ENCODE assay signal across 10 mouse cellular contexts in the genomic region with DNA sequence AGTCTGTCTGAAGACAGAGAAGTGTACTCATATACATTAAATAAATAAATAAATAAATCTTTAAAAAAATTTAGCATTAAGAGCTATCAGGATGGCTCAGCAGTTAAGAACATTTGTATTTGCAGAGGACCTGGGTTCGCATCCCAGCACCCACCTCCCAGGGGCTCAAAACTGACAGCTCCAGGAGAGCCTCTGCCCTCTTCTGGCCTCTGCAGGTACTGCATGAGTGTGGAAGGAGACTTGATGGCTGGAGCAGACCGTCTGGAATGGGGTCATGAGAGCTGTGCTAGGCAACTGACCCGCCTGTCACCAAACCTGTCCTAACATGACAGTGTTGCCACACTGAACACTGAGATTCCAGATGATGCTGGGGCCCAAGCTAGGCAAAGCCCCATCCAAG.
DNase-seq lines count a peak whose midpoint lies in the region; ATAC-seq and TF ChIP-seq lines count a peak whose summit lies in the region.
"Had no signal": no experiment of that assay in that cellular context is flagged by ENCODE, and none has a peak within 500 bp of the region (broad histone marks: within the 10 kb centered on the region; RNA-seq: fewer than 3 reads in every experiment).

No protein-coding gene starts in this region.

- no peak overlapping the region for H3K27ac ChIP-seq in cerebellum, adult 2 months (ENCODE audit: insufficient read depth, low read length)
- H3K27ac ChIP-seq in limb, embryonic 11.5 days (replicated peaks; ENCODE audit: low read depth, low read length) = no peak overlapping the region
- H3K27ac ChIP-seq in limb, embryonic 10.5 days = no peak overlapping the region
- H3K27ac ChIP-seq: neural tube, embryonic 13.5 days had no signal

- no peak for TF ChIP-seq POLR2A in cerebellum, adult 2 months (IDR thresholded peaks at IDR 0.05; ENCODE audit: borderline replicate concordance, insufficient read depth, low read length)

- H3K27me3 ChIP-seq in cerebellum, adult 2 months (ENCODE audit: control insufficient read depth, insufficient read depth, low read length) = no peaks in the 10 kb centered on the region
- no peaks in the 10 kb centered on the region for H3K27me3 ChIP-seq in limb, embryonic 11.5 days (ENCODE audit: control insufficient read depth, insufficient read depth, low read length)
- no peaks in the 10 kb centered on the region for H3K27me3 ChIP-seq in limb, embryonic 10.5 days (ENCODE audit: low read depth, poor library complexity, severe bottlenecking)
- H3K27me3 ChIP-seq: neural tube, embryonic 13.5 days had no signal

- H3K9ac ChIP-seq in limb, embryonic 11.5 days (ENCODE audit: low read length) = no peak overlapping the region
- H3K9ac ChIP-seq: neural tube, embryonic 13.5 days had no signal

- no peak for DNase-seq in cerebellum, adult 2 months
- no peak for DNase-seq in cerebellum, adult 9-10 months
- DNase-seq in limb, embryonic 11.5 days (ENCODE audit: low spot score) = peak; percentile 49
- DNase-seq in limb, embryonic 10.5 days (ENCODE audit: low spot score) = no peak
- DNase-seq in WW6 (ENCODE audit: low read depth, low spot score) = peak; percentile 36
- peak; percentile 39 for DNase-seq in retina, postnatal 1 day
- DNase-seq in T-cell, adult 2 months (ENCODE audit: low spot score) = no peak

- no peaks in the 10 kb centered on the region for H3K36me3 ChIP-seq in limb, embryonic 11.5 days (ENCODE audit: control insufficient read depth, insufficient read depth, low read length)
- no peaks in the 10 kb centered on the region for H3K36me3 ChIP-seq in limb, embryonic 10.5 days
- H3K36me3 ChIP-seq: G1E; neural tube, embryonic 13.5 days had no signal

- WGBS in cerebellum, adult 2 months = 83% methylated on average over 3 of the region's 3 CpGs
- 67% methylated on average over 3 of the region's 3 CpGs for WGBS in limb, embryonic 11.5 days
- WGBS in limb, embryonic 10.5 days = 72% methylated on average over 3 of the region's 3 CpGs

- H3K9me3 ChIP-seq in limb, embryonic 11.5 days (ENCODE audit: control insufficient read depth, low read length) = no peaks in the 10 kb centered on the region
- no peaks in the 10 kb centered on the region for H3K9me3 ChIP-seq in limb, embryonic 10.5 days (replicated peaks)
- H3K9me3 ChIP-seq: neural tube, embryonic 13.5 days had no signal

- no peak overlapping the region for H3K4me3 ChIP-seq in cerebellum, adult 2 months (replicated peaks; ENCODE audit: insufficient read depth, low read depth, low read length)
- no peak overlapping the region for H3K4me3 ChIP-seq in limb, embryonic 11.5 days (ENCODE audit: low read depth, low read length)
- H3K4me3 ChIP-seq in limb, embryonic 10.5 days = no peak overlapping the region
- H3K4me3 ChIP-seq: neural tube, embryonic 13.5 days had no signal

- no peak overlapping the region for H3K4me2 ChIP-seq in limb, embryonic 11.5 days (ENCODE audit: low read depth, severe bottlenecking)
- H3K4me2 ChIP-seq: neural tube, embryonic 13.5 days had no signal

- ATAC-seq in limb, embryonic 11.5 days (ENCODE audit: insufficient number of reproducible peaks, low FRiP score, low TSS enrichment, low read depth) = no peak
- ATAC-seq in erythroblast, adult 5-6 weeks (replicated peaks; ENCODE audit: low FRiP score, poor library complexity, severe bottlenecking) = no peak

- H3K4me1 ChIP-seq in cerebellum, adult 2 months (ENCODE audit: control insufficient read depth, insufficient read depth, low read length) = no peaks in the 10 kb centered on the region
- no peaks in the 10 kb centered on the region for H3K4me1 ChIP-seq in limb, embryonic 11.5 days (ENCODE audit: control insufficient read depth, insufficient read depth, low read length)
- H3K4me1 ChIP-seq in limb, embryonic 10.5 days = no peaks in the 10 kb centered on the region

- peak; percentile 30; the same call in 1 of the 2 replicates for TF ChIP-seq CTCF in cerebellum, adult 2 months (IDR thresholded peaks at IDR 0.05; ENCODE audit: borderline replicate concordance, insufficient read depth, low read depth, low read length)

Comparison
In these comparisons a context has a peak if more than half of its experiments do, and no peak if none do; other contexts are left out.
1. DNase-seq: peak in limb, embryonic 11.5 days (single experiment), WW6 (single experiment) and retina, postnatal 1 day (single experiment); none in cerebellum, adult 2 months (0 of 2), cerebellum, adult 9-10 months (single experiment), limb, embryonic 10.5 days (single experiment) and T-cell, adult 2 months (single experiment).